Mouse (Mus musculus) embryonic fibroblast, embryonic 13.5 days (primary cell): ENCODE data around the gene Lipn.

Experiments used
- CTCF ChIP-seq: IDR thresholded peaks from 2 replicates; pipeline ENCODE4 v1.5.1; 2011; ENCODE audit warnings: mild to moderate bottlenecking, control low read depth, low read length, moderate library complexity, borderline replicate concordance; ENCODE audit not compliant: insufficient read depth
- POLR2A ChIP-seq: IDR thresholded peaks from 2 replicates; pipeline ENCODE4 v1.6.1; 2011; ENCODE audit warnings: low read depth, mild to moderate bottlenecking, control low read depth, low read length, moderate library complexity

DNA sequence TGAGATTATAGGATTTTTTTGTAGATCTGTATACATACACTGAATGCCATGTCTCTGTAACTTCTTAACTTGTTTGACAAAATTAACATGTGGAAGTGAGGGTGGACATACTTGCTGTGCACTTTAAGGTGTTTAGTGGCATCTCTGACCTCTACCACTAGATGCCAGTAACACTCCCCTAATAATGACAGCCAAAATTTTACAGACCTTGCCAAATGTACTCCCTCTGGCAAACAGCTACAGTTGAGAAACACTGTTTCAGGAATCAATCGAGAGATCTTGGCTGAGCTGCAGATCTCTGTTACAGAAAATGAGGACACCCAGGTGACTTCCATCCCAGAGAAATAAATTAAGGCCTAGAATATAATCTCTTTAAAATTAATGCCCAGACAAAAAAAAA is 29.1 kb downstream of the Lipn start:
- TF ChIP-seq CTCF (no peak), POLR2A (no peak)
